Mouse (Mus musculus) E14TG2a.4 (cell line): Measurements from ENCODE around the gene Pcsk5.

Experiments used
- CTCF ChIP-seq: conservative IDR thresholded peaks from 2 replicates; pipeline ENCODE4 v1.5.1; 2014; ENCODE audit warnings: low read length
- NANOG ChIP-seq: IDR thresholded peaks from 2 replicates; pipeline ENCODE4 v1.6.1; 2014; ENCODE audit warnings: borderline replicate concordance, low read length, mixed read lengths
- POU5F1 ChIP-seq: IDR thresholded peaks from 2 replicates; pipeline ENCODE4 v1.6.1; 2014; ENCODE audit warnings: low read length, borderline replicate concordance

DNA sequence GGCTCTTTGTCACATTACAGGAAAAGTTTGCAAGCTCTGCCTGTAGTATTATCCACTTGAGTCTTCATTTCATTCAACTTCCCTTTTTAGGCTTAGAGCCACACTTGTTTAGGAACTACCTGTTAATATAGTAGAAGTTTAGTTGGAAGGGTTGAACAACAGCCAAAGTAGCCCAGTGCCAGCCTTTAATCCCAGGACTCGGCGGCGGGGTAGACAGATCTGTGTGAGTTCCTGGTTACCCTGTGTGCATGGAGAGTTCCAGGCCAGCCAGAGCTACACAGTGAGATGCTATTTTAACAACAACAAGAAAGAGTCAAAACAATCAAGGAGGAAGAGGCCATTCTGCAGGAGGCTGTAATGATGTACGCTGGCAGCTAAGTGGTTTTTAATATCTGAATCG is 358.0 kb downstream of the Pcsk5 start:
- TF ChIP-seq CTCF (no peak), POU5F1 (no peak), NANOG (no peak)
